Mouse (Mus musculus) intestine, embryonic 16.5 days (tissue): Measurements from ENCODE around the gene Mrps14. TPM values are rescaled to one million over a fixed set of nuclear protein-coding genes. Genes with fewer than 3 reads are reported as not detected.

ENCODE experiments used
- ATAC-seq: fragments of 200-750 bp; cut with Nextera tagmentation; 2 replicates; pipeline ENCODE4 v1.8.0; 2017; ENCODE audit warnings: moderate TSS enrichment, moderate library complexity
- H3K27ac ChIP-seq: fragments of 300-500 bp; sonication (generic); 2 replicates; pipeline ENCODE4 v1.5.1; 2014; ENCODE audit warnings: mild to moderate bottlenecking, low read length
- H3K27me3 ChIP-seq: fragments of 300-500 bp; sonication (generic); replicated peaks from 2 replicates; pipeline ENCODE4 v1.6.1; 2014; ENCODE audit warnings: low read length, control low read depth, mixed read lengths; ENCODE audit not compliant: control insufficient read depth, insufficient read depth
- H3K36me3 ChIP-seq: fragments of 300-500 bp; sonication (generic); 2 replicates; pipeline ENCODE4 v1.6.1; 2014; ENCODE audit warnings: low read length, control low read depth; ENCODE audit not compliant: control insufficient read depth, insufficient read depth
- H3K4me1 ChIP-seq: fragments of 300-500 bp; sonication (generic); 2 replicates; pipeline ENCODE4 v1.6.1; 2014; ENCODE audit warnings: low read length, control low read depth, mixed read lengths; ENCODE audit not compliant: control insufficient read depth, insufficient read depth
- H3K4me2 ChIP-seq: fragments of 300-500 bp; sonication (generic); 2 replicates; pipeline ENCODE4 v1.6.1; 2014; ENCODE audit warnings: low read depth, low read length, control low read depth
- H3K4me3 ChIP-seq: fragments of 300-500 bp; sonication (generic); 2 replicates; pipeline ENCODE4 v1.5.1; 2014; ENCODE audit warnings: mild to moderate bottlenecking, low read length
- H3K9ac ChIP-seq: fragments of 300-500 bp; sonication (generic); 2 replicates; pipeline ENCODE4 v1.6.1; 2014; ENCODE audit warnings: low read depth, low read length
- H3K9me3 ChIP-seq: fragments of 300-500 bp; sonication (generic); 2 replicates; pipeline ENCODE4 v1.6.1; 2016; ENCODE audit warnings: low read length, control low read depth; ENCODE audit not compliant: control insufficient read depth
- WGBS: fragments of 180-500 bp; shearing (Covaris S2); extraction: QIAGEN DNeasy Blood & Tissue Kit; methylation state at CpG from one replicate; pipeline ENCODE4 v1.1.7; 2014; 5-methylcytosine and 5-hydroxymethylcytosine counted together
- polyA plus RNA-seq: library from polyadenylated mRNA; unstranded; fragments of >200 nt; fragmentation: Nextera tagmentation; extraction: Ambion mirVana; gene quantifications from 2 replicates; pipeline ENCODE4 v1.2.1, GENCODE M21; 2015

Mrps14 gene
- polyA plus RNA-seq, 1 experiment from 2014 or later: 306 TPM

DNA sequence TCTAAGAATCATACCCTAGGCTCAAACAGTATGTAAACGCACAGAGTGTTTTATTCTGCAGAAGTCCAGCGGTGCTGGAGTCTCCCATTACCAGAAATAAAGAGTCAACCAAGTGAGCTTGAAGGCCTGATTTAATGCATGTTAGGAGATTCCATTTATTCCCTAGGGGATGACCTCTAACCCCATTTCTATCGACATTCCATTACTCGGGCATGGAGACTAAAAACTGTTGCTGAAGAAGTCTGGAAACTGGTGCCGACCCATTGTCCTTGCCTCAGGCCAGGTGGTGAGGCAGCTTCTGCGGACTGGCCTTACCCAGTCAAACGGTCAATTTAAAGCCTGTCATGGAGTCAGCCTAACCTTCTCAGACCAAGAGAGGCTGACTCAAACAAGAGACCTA lies 19.2 kb downstream of the Mrps14 start:
- Histone ChIP-seq H3K4me2 (no peak overlapping the region), H3K9ac (no peak overlapping the region), H3K4me1 (peaks cover 9% of the 10 kb centered on the region), H3K36me3 (no peaks in the 10 kb centered on the region), H3K4me3 (no peak overlapping the region), H3K27me3 (no peaks in the 10 kb centered on the region), H3K9me3 (no peaks in the 10 kb centered on the region), H3K27ac (no peak overlapping the region)
- WGBS: 85% methylated on average over 7 of the region's 7 CpGs
- no peak for ATAC-seq

DNA sequence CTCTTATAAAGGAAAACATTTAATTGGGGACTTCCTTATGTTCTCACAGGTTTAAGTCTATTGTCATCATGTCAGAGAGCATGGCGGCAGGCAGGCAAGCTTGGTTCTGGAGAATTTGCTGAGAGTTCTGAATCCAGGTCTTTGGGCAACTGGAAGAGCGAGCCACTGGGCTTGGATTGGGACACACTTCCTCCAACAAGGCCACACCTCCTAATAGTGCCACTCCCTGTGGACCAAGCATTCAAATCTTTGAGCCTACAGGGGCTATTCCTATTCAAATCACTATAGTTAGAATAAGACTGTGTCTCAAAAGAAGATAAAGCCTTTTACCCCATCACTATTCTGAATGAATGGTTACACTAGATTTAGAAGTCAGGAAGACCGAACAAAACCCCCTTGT lies 22.9 kb downstream of the Mrps14 start:
- H3K4me1 ChIP-seq: no peaks in the 10 kb centered on the region
- H3K4me3 ChIP-seq: no peak overlapping the region
- WGBS: 86% methylated on average over 3 of the region's 3 CpGs
- no peak overlapping the region for H3K4me2 ChIP-seq
- no peaks in the 10 kb centered on the region for H3K27me3 ChIP-seq
- no peak for ATAC-seq
- H3K27ac ChIP-seq: no peak overlapping the region
- H3K36me3 ChIP-seq: no peaks in the 10 kb centered on the region
- no peaks in the 10 kb centered on the region for H3K9me3 ChIP-seq
- no peak overlapping the region for H3K9ac ChIP-seq

DNA sequence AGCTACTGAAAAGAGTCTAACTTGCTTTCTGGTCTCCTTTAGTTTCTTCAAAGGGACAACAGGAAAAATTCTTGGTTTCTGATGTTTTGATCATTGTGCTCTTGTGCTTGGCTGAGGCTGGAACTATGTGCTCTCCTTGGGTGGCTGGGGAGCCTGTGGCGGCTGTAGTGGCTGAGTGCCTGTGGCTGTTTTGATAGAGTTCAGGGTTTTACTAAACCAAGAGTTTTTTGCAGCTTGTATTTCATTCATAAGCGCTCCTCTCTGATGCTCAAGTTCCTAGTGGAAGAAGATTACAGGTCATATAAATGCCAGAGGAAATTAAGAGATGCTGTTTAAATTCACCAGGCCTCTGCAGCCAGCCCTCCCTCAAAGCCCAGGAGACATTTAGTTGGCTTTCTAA lies 29.1 kb downstream of the Mrps14 start:
- H3K36me3 ChIP-seq: no peaks in the 10 kb centered on the region
- H3K27ac ChIP-seq: no peak overlapping the region
- ATAC-seq: no peak
- H3K4me2 ChIP-seq: no peak overlapping the region
- no peaks in the 10 kb centered on the region for H3K4me1 ChIP-seq
- no peaks in the 10 kb centered on the region for H3K27me3 ChIP-seq
- no peaks in the 10 kb centered on the region for H3K9me3 ChIP-seq
- no peak overlapping the region for H3K4me3 ChIP-seq
- no peak overlapping the region for H3K9ac ChIP-seq
- 58% methylated on average over 2 of the region's 2 CpGs for WGBS

DNA sequence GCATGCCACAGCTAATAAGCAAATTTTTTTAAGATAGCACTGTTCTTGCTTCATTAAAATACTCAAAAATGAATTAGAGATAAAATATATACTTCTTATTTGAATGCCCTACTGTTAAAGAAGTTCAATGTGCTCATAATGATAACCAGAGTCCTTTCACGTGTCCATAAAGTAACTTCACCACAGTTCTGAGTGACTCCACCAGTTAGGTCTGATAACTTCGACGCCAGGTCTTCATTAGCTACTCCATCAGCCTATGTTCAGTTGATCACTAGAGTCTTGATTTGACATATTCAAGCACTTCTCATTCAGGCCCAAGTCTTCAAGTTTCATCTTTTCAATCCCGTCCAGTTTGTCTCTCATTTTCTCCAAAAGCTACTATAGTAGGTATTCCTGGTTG lies 32.2 kb downstream of the Mrps14 start:
- H3K4me1 ChIP-seq: no peaks in the 10 kb centered on the region
- no peaks in the 10 kb centered on the region for H3K9me3 ChIP-seq
- no peak for ATAC-seq
- H3K27me3 ChIP-seq: no peaks in the 10 kb centered on the region
- 89% methylated on average over 4 of the region's 4 CpGs for WGBS
- H3K4me3 ChIP-seq: no peak overlapping the region
- H3K9ac ChIP-seq: no peak overlapping the region
- H3K27ac ChIP-seq: no peak overlapping the region
- no peak overlapping the region for H3K4me2 ChIP-seq
- H3K36me3 ChIP-seq: no peaks in the 10 kb centered on the region

DNA sequence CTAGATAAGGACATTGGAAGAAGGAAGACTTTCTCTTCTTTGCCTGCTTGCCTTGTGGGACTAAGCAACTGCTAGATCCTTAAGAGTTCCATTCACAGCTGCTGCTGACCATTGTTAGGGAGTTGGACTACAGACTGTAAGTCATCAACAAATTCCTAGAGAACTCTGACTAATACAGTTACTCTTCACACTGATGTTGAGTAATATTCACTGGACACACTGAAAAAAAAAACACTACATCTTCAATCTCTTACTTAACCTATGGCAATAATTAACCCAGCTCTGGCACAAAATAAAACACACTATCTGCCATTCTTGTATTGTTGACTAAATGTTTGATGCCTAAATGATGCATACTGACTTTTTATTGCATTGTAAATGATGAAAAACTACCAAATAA lies 32.8 kb downstream of the Mrps14 start:
- Histone ChIP-seq H3K27me3 (no peaks in the 10 kb centered on the region), H3K4me3 (no peak overlapping the region), H3K36me3 (no peaks in the 10 kb centered on the region), H3K4me1 (no peaks in the 10 kb centered on the region), H3K4me2 (no peak overlapping the region), H3K9ac (no peak overlapping the region), H3K27ac (no peak overlapping the region), H3K9me3 (no peaks in the 10 kb centered on the region)
- ATAC-seq: no peak

DNA sequence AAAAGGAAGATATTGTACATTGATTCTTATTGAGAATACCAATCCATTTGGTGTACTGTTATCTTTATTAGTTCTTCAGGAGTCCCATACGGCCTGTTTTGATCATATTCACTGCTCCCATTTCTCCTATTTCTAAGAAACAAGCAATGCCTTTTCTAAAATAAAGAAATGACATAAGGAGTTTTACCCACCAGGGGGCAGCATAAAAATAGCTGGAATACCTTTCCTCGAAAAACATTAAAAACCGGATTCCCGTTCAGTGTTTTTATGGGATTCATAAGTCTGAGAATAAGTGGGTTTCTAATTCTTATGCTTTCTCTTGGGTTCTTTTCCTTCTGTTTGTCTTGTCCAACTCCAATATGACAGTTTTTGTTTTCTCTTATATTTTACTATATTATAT lies 36.0 kb downstream of the Mrps14 start:
- Histone ChIP-seq H3K9me3 (no peaks in the 10 kb centered on the region), H3K36me3 (no peaks in the 10 kb centered on the region), H3K9ac (no peak overlapping the region), H3K27ac (no peak overlapping the region), H3K4me2 (no peak overlapping the region), H3K4me3 (no peak overlapping the region), H3K27me3 (no peaks in the 10 kb centered on the region), H3K4me1 (no peaks in the 10 kb centered on the region)
- WGBS: 37% methylated on average over 4 of the region's 4 CpGs
- ATAC-seq: no peak

DNA sequence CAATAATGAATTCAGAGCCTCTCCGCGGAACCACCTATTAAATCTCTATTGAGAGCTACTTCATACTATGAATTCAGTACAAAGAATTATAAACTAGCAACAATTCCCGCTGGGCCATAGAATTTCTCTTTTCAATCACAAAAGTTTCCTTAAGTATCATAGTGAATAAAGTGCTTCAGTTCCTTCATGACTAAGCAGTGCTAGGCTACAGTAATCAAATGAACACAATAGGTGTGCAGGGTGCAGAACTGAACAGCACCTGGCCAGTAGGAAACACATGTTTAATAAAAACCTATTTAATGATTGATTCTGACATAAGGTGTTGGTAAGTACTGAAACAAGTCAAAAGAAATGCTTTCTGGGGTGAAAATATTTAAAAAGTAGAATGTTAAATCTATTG lies 37.1 kb downstream of the Mrps14 start:
- no peak overlapping the region for H3K27ac ChIP-seq
- ATAC-seq: no peak
- WGBS: 90% methylated on average over 3 of the region's 3 CpGs
- H3K4me3 ChIP-seq: no peak overlapping the region
- no peaks in the 10 kb centered on the region for H3K27me3 ChIP-seq
- H3K4me1 ChIP-seq: no peaks in the 10 kb centered on the region
- H3K9ac ChIP-seq: no peak overlapping the region
- H3K36me3 ChIP-seq: no peaks in the 10 kb centered on the region
- no peaks in the 10 kb centered on the region for H3K9me3 ChIP-seq
- H3K4me2 ChIP-seq: no peak overlapping the region

DNA sequence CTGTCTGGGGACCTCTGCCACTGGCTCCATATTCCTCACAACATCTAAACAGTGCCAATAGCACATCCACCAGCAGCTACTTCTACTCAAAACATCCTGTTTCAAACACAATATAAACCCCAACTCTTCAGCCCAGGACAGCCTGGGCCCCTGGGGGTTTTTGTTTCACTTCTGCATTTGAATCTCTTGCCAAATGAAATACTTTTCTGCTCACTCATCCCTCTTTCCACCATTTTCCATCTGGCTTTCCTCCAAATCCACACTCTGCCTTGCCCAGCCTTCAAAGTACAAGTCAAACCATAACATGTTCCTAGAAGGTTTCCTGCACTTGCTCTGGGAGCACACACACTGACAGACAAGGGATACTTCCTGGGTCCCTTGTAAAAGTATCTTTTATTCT lies 38.9 kb downstream of the Mrps14 start:
- H3K36me3 ChIP-seq: no peaks in the 10 kb centered on the region
- H3K9ac ChIP-seq: no peak overlapping the region
- ATAC-seq: no peak
- H3K4me3 ChIP-seq: no peak overlapping the region
- no peak overlapping the region for H3K27ac ChIP-seq
- no peaks in the 10 kb centered on the region for H3K9me3 ChIP-seq
- H3K4me2 ChIP-seq: no peak overlapping the region
- H3K4me1 ChIP-seq: no peaks in the 10 kb centered on the region
- no peaks in the 10 kb centered on the region for H3K27me3 ChIP-seq

DNA sequence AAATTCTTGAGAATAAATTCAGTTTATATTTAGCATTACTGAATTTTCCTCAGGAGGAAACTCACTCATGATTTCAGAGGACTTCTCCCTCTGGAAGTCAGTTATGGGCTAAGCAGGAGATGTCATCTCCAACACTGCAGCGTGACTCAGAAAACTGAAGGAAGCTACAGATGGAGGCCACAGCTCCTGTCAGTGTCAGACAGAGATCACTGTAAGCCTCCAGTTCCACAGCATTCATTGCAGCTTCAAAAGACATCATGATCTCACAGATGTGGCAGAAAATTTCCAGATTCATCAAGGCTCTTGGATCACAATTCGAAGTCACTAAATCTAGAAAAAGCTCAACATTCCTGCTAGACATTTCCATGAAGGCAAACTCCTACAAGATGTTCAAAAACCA lies 43.0 kb downstream of the Mrps14 start:
- H3K4me1 ChIP-seq: no peaks in the 10 kb centered on the region
- no peak for ATAC-seq
- H3K4me3 ChIP-seq: no peak overlapping the region
- 95% methylated on average over 2 of the region's 2 CpGs for WGBS
- no peaks in the 10 kb centered on the region for H3K9me3 ChIP-seq
- no peak overlapping the region for H3K27ac ChIP-seq
- H3K9ac ChIP-seq: no peak overlapping the region
- no peak overlapping the region for H3K4me2 ChIP-seq
- H3K36me3 ChIP-seq: no peaks in the 10 kb centered on the region
- no peaks in the 10 kb centered on the region for H3K27me3 ChIP-seq

DNA sequence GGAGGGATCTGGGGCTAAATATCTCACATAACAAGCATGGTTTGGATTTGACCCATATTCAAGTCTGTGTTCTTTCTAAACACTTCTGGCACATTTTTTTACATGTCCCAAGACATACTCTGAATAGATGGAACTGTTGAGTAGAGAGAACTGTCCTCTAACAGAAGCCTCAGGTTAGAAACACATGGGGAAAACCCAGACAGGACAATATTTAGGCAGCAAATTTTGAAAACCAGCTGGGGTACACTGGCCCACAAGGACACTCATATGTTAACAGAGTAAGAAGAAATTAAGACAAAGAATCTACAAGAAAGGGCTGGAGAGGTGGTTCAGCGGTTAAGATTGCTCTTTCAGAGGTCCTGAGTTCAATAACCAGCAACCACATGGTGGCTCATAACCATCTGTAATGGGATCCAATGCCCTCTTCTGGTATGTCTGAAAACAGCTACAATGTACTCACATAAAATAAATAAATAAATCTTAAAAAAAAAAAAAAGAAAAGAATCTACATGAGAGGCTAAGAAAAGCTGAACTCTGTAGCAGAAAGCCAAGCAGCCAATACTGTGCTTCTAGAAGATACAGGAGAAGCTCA lies 43.9 kb downstream of the Mrps14 start:
- Histone ChIP-seq H3K4me3 (no peak overlapping the region), H3K4me1 (no peaks in the 10 kb centered on the region), H3K4me2 (no peak overlapping the region), H3K9me3 (no peaks in the 10 kb centered on the region), H3K9ac (no peak overlapping the region), H3K27me3 (no peaks in the 10 kb centered on the region), H3K27ac (no peak overlapping the region), H3K36me3 (no peaks in the 10 kb centered on the region)
- WGBS: 95% methylated on average over 1 of the region's 1 CpGs
- no peak for ATAC-seq
